Mouse (Mus musculus) ES-E14 (cell line): Measurements from ENCODE around the gene Epm2a.

Source experiments
- CHD2 ChIP-seq: IDR thresholded peaks from 2 replicates; pipeline ENCODE4 v1.6.1; 2014; ENCODE audit warnings: mild to moderate bottlenecking, low read depth, low read length, inconsistent platforms
- HCFC1 ChIP-seq: IDR thresholded peaks from 2 replicates; pipeline ENCODE4 v1.6.1; 2012; ENCODE audit warnings: low read length, inconsistent platforms, borderline replicate concordance; ENCODE audit not compliant: insufficient read depth

GRCm38 (mm10) chr10:11361985-11362692 is 18.9 kb downstream of the Epm2a start:
- TF ChIP-seq CHD2 (no peak), HCFC1 (no peak)
